Mouse (Mus musculus): ENCODE data around the gene Gm4969.

DNA sequence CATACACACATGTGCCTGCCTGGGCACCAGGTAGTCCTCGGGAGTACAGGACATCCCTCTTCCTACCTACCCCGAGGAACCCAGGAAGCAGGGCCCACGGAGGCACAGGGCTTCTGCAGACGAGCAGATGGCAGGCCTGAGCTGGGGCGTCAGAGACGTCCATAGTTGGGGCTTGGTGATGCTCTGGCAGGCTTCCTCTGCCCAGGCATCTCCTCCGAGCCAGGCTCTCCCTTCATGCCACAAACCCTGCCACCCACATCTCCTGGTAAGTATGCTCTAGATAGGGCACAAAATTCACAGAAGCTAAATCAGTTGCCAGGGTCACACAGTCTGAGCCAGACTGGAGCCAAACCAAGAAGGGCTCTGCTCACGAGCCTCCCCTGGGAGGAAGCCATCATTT lies 68.0 kb downstream of the Gm4969 start:
- TF ChIP-seq CTCF (IDR thresholded peaks at IDR 0.05; ENCODE audit: borderline replicate concordance, insufficient read depth, low read depth, low read length) (no peak), POLR2A (IDR thresholded peaks at IDR 0.05; ENCODE audit: borderline replicate concordance, insufficient read depth, low read length) (no peak)
